Mouse (Mus musculus) testis, postnatal 14 days (tissue): ENCODE data around the gene Rec8.
A peak's percentile ranks its signal among the peaks of the same experiment; 100 is the strongest.

ENCODE experiments used
- DNase-seq: peaks from one replicate; pipeline ENCODE4 v3.0.0; 2021; ENCODE audit warnings: low spot score

Rec8 gene

DNA sequence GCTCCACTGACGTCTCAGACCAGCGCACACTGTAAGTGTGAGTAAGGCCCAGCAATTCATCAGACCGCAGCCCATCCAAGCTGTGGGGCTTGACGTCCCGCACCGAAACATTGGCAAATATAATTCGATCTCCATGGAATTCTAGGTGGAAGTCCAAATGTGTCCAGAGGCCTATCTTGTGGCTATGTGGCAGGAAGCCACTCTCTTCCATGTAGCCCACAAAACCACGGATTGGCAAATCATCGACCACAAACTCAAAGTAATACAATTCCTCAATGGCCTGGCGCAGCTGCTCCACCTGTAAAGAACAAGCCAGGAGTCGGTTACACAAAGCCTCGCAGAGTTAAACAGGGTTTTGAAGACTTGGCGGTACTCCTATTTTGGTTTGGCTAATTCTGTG lies 23.5 kb downstream of the Rec8 start:
- DNase-seq: no peak

DNA sequence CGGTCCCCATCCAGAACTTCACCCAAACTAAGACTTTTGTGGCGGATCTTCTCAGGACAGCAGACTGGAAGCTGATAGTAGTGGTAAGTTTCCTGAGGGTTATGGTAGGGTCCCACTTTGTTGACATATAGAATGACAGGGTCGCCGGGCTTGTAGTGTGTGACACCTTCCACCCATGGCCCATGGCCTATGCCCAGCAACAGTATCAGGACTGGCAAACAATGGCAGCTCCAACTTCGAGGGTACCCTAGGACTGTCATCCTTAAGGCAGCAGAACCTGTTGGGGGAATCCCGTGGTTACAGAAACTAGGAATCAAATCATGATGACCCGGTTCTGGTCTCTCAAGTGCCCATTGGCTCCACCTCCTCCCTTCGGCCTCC lies 24.8 kb downstream of the Rec8 start:
- DNase-seq: no peak

DNA sequence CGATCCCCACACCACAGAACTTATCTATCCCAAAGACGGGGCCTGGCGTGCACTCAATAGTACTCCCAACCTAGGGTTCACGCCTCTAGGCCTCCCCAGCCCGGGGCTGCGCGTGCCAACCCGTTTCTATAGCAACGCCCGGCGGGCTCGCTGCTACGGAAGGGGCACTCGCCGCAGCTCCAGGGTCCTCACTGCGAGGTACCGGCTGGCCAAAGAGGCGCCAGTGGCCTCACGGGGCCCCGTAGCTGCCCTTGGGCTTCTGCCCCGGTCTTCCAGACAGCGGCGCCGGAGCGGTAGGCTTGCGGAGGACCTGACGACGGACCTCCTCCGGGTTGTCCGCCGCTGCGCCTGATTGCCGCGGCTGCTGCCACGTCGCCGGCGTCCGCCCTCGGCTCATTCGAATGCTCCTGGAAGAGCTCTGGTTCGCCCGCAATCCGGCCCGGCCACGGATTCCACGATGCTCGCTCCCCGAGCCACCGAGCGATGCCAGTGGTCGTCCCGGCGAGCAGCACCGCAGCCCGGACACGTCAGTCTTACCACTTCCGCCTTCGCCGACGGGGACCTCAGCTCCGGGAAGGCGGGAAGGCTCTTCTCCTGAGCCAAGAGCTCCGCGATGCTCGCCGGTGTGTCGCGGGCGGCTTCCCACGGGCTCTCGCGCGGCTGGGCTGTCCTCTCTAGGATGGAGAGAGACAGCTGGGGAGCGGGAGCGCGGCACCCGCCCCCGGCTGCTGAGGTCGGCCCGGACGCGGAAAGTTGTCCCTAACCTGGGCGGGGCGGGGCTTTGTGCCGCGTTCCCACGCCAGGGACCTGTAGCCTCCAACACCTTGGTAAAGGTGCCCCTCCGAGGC lies 25.4 kb downstream of the Rec8 start, which contains the start of gene Tm9sf1:
Gene Tm9sf1 (minus strand): TSS at position 747 of the 848 bp plus-strand sequence.
- DNase-seq: peak; percentile 86

DNA sequence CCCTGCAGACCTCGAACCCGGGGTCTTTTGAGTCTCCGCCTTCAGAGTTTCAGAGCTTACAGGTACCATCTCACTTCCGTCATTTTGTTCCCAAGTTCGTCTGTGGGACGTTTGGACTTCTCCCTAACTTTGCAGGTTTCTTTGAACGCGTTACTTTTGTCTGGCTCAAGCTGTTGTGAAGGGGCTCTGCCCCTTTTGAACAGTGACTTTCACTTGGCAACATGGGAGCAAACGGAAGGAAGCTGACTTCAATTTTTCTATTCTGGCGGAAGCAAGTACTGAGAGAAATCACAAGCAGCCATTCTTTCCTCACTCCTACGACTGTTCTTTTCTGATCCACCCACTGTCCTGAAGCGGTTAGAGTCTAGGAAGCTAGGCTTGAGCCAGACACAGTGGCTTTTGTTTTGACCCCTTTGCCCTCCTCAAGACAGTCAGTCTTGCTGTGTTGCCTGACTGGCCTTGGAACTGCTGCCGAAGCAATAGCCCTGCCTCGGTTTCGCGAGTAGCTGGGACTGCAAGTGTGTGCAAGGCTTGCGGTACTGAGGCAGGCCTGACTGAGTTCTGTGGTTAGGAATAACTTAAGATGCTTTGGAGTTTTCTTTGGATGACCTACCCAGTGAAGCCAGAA lies 26.5 kb downstream of the Rec8 start:
- no peak for DNase-seq

DNA sequence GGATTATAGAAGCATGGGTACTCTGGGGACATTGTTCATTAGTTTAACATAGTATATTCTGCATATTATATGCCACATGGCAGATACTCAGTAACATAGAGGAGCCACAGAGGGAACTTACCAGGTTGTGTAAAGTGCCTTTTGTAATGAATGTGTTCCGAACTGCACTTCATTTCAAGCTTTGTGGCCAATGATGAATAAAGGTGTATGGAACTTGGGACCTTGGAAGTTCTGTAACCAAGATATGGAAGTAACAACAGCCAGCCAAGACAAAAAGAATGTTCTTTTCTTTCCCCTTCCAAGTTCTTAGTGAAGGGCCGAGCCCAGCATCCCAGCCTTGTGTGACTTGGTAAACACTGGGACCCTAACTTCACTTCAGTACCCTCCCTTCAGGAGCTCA lies 32.0 kb downstream of the Rec8 start, which contains the start of gene Tssk4:
Gene Tssk4 (plus strand): TSS at position 301 of the 400 bp plus-strand sequence.
- no peak for DNase-seq

DNA sequence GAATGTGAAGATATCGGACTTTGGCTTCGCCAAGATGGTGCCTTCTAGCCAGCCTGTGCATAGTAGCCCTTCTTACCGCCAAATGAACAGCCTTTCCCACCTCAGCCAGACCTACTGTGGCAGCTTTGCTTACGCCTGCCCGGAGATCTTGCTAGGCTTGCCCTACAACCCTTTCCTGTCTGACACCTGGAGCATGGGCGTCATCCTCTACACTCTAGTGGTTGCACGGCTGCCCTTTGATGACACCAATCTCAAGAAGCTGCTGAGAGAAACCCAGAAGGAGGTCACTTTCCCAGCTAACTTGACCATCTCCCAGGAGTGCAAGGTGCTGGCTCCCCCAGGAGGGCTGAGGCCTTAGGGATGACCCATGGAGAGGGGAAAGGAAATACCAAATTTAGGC lies 33.7 kb downstream of the Rec8 start:
- no peak for DNase-seq

DNA sequence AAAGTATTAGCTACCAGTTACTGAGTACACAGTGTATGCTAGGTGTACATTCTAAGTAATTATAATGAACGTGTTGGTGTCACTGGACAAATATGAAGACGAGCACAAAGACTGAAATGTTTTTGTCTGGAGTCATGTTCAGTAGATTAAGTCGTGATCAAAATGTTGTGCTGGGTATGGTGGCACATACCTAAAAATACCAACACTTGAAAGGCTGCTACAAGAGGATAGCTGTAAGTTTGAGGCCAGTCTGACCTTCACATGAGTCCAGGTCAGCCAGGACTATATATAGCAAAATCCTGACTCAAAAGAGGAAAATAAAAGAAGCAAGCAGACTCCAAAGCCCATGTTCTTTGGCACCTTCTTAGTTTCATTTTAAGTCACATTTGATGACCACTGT lies 39.1 kb downstream of the Rec8 start:
- no peak for DNase-seq

DNA sequence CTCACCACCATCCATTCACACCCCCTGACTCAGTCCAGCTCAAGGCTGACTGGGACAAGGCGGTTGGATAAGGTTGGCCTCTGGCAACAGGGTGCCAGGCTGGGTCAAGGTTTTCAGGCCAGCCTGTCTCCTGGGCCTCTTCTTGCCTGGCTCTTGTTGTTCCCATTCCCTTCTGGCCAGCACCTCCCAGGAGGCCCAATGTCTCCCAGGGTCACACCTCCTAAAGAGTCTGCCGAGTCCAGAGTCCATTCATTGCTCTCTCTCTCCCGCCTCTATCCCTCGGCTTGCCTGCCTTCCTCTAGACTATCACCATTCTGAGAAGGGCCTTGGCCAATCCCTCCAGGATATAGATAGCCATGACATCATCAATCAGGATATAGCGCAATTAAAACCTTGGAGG lies 40.2 kb downstream of the Rec8 start:
- DNase-seq: no peak

DNA sequence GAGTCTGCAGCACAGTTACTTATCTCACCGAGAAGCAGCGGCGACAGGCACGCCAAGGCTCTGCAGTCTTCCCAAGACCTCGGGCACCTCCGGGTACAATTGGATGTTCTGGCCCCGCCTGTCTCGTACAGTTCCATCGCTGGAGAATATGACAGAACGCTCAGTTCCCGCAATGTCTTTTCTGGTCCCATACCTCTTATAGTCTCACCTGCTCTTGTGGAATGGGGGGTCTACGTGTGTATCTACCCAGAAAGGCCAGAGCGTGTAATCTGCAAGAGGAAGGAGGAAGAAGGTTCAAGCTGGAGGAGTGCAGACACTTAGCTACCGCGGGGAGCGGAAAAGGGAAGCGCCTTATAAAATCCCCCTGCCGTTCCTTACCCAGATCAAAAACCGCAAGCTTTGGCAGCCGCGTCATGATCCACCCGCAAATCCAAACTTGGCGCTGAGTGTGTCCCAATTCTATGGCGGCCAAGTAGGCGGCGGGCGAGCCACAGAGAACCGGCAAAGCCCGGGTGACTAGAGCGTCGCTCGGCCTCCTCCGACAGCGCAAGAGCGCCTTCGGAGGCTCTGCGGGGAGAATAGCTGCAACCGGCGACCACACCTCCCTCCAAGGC lies 42.2 kb downstream of the Rec8 start, which contains the start of gene Mdp1:
Gene Mdp1 (minus strand): TSS at position 549 of the 614 bp plus-strand sequence.
- DNase-seq: peak; percentile 79

DNA sequence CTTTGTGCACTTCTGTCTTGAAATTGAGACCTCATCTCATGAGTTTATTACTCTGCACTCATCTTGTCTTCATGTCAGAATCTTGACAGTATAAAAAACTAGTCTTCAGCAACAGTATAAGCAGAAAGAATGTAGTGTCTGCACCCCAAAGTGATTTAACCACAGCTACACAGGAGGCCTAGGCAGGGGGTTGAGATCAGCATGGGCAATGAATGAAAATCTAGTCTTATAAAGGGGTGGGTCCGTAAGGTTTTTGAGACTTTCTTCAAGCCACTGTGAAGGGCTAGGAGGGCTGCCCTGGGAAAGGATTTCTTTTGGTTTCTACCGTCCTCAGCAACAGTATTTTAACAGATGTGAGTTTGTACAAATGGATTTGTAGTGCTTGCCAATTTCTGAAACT lies 42.8 kb downstream of the Rec8 start:
- DNase-seq: no peak

DNA sequence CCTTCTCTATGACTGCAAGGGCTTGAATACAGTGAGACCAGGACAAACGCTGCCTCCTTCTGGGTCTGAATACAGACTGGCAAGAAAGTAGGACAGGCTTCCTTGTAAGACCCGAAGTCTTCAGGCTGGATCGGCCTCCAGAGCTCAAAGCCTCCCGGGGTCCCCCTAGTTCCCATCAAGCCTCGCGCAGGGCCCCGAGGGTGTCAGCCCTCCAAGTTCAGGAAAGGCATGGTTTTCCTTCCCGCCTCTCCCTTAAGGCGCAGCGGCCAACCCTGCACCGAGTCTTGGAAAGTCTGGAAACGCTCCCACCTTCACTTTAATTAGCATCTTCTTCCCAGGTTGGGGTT lies 53.6 kb downstream of the Rec8 start:
- no peak for DNase-seq

DNA sequence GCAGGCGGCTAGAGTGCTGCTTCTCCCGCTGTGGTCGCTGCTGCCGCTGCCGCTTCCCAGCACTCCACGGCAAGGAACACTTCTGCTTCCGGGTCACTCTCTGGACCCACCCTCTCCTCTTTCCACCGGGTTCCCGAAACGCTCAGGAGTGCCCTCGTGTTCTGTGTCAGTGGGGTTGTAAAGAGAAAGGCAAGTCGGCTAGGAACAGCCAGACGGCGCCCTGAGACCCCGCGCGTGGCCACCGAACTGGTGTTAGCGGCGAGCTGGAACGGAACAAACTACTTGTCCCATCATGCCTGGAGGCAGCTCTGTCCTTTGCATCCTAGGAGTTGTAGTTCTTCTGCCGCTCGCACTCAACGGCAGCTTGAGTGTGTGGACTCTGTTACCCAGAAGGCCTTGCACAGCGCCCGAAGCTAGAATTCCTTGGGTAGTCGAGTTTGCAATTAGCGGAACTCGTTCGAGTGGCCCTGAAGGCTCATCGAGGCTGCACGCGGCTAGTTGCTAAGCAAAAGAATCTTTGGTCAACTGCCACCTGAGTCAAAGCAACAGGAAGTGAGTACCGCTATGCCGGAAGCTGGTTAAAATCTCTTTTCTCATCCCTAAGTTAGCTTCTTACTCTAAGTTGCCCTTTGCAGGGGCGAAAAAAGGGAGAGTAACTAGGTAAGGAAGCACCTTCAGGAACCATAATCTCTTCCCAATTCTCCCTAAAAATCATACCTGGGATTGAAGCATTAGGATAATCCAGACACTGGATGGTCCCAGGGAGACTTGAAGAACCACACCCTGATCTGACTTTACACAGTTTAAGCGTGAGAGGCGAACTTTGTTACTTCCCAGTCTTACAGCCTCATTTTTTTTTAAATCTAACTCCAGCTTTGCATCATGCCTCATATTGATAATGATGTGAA lies 54.2 kb downstream of the Rec8 start, which contains the start of the genes Gmpr2 and Nedd8:
Gene Gmpr2 (plus strand): TSS at position 109 of the 908 bp plus-strand sequence.
Gene Nedd8 (minus strand): TSS at position 292 of the 908 bp plus-strand sequence.
- peak; percentile 94 for DNase-seq

DNA sequence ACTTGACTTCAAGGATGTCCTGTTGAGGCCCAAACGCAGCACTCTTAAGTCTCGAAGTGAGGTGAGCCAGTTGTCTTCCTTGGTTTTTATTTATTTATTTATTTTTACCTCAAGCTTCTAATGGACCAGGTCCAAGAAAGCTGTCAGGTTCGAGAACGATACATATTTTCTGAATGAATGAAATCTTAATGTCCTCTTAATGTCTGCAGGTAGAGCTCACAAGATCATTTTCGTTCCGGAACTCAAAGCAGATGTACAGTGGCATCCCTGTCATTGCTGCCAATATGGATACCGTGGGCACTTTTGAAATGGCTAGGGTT lies 54.9 kb downstream of the Rec8 start:
- DNase-seq: no peak
